Mouse (Mus musculus) cerebral cortex, adult 2 months (tissue): ENCODE results near the gene Slc50a1.

Experiments used
- WGBS: fragments of 180-500 bp; shearing (Covaris S2); methylation state at CpG from one replicate; pipeline ENCODE4 v1.1.7; 2018; 5-methylcytosine and 5-hydroxymethylcytosine counted together

The Slc50a1 gene

GRCm38 (mm10) chr3:89231772-89232275 is 38.5 kb downstream of the Slc50a1 start:
- WGBS, result 73% methylated on average over 16 of the region's 16 CpGs

GRCm38 (mm10) chr3:89231345-89231744 is 39.0 kb downstream of the Slc50a1 start:
- WGBS, result 73% methylated on average over 7 of the region's 7 CpGs

GRCm38 (mm10) chr3:89230561-89230960 is 39.8 kb downstream of the Slc50a1 start:
- 85% methylated on average over 2 of the region's 2 CpGs for WGBS

GRCm38 (mm10) chr3:89229276-89229675 is 41.1 kb downstream of the Slc50a1 start:
- WGBS, result 80% methylated on average over 4 of the region's 4 CpGs

- WGBS, result 51% methylated on average over 10 of the region's 10 CpGs
These were observed 41.5 kb downstream of the Slc50a1 start, which contains the start of gene Muc1 for GRCm38 (mm10) chr3:89228836-89229235. Gene Muc1 (plus strand): TSS chr3:89229057.

- under 1% methylated on average over 20 of the region's 20 CpGs for WGBS
These were observed 42.2 kb downstream of the Slc50a1 start for GRCm38 (mm10) chr3:89228180-89228549.

GRCm38 (mm10) chr3:89227307-89228179 is 42.8 kb downstream of the Slc50a1 start:
- 9% methylated on average over 41 of the region's 41 CpGs for WGBS

- WGBS, result 7% methylated on average over 20 of the region's 21 CpGs
These were observed 43.5 kb downstream of the Slc50a1 start, which contains the start of gene Mtx1 for GRCm38 (mm10) chr3:89226900-89227299. Gene Mtx1 (minus strand): TSS chr3:89227088.

GRCm38 (mm10) chr3:89226361-89226760 is 44.0 kb downstream of the Slc50a1 start:
- 39% methylated on average over 11 of the region's 11 CpGs for whole genome bisulfite sequencing

- 52% methylated on average over 4 of the region's 4 CpGs for WGBS
These were observed 44.5 kb downstream of the Slc50a1 start for GRCm38 (mm10) chr3:89225918-89226317.

GRCm38 (mm10) chr3:89225321-89225815 is 45.0 kb downstream of the Slc50a1 start:
- WGBS, result 52% methylated on average over 12 of the region's 12 CpGs

GRCm38 (mm10) chr3:89224796-89225195 is 45.6 kb downstream of the Slc50a1 start:
- 47% methylated on average over 11 of the region's 11 CpGs for WGBS

- WGBS, result 57% methylated on average over 5 of the region's 5 CpGs
These were observed 49.2 kb downstream of the Slc50a1 start for GRCm38 (mm10) chr3:89221167-89221566.

- WGBS, result 58% methylated on average over 8 of the region's 8 CpGs
These were observed 50.8 kb downstream of the Slc50a1 start for GRCm38 (mm10) chr3:89219546-89219945.

GRCm38 (mm10) chr3:89218271-89218670 is 52.1 kb downstream of the Slc50a1 start:
- WGBS, result 60% methylated on average over 1 of the region's 1 CpGs
